Mouse (Mus musculus): Measurements from ENCODE around the gene Ern2.
A peak's percentile ranks its signal among the peaks of the same experiment; 100 is the strongest.

The Ern2 gene

DNA sequence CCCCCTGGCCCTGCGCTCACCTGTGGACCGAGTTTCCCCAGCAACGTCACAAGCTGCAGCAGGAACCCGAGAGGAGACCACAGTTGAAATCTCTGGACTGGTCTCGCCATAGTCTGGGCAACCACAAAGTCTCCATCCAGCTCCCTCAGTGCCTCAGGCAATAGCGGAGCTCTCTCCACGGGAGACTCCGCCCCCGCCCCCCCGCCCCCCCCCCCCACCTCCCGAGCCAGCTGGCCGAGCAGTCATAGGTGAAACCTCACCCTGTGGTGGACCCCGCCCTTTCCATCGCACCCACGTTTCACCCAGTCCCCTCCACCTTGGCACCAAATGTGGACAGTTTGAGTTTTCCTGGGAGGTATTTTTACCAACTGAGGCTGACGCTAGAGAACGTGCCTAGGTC, at the start of gene Ern2:
Gene Ern2 (minus strand): TSS at position 165 of the 400 bp plus-strand sequence.
- DNase-seq (ENCODE audit: low read depth, low spot score), result no peak

- no peak for DNase-seq (ENCODE audit: low read depth, low spot score)
Observed at GRCm38 (mm10) chr7:122230866-122231265, 44.9 kb upstream of the Ern2 start.

DNA sequence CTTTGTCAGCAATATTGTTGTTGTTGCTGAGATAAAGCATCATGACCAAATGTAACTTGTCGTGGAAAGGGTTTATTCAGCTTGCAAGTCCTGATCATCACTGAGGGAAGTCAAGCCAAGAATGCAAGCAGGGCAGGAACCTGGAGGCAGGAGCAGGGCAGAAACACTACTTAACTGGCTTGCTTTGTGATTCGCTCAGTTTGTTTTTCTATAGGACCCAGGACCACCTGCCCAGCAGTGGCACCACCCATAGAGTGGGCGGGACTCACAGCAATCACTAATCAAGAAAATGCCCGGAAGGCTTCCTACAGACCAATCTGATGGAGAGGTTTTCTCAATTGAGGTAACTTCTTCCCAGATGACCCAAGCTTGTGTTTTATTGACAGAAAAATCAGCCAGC, 43.9 kb upstream of the Ern2 start:
- DNase-seq (ENCODE audit: low read depth, low spot score), result no peak

- DNase-seq (ENCODE audit: low read depth, low spot score), result no peak
Observed at GRCm38 (mm10) chr7:122229306-122229705, 43.3 kb upstream of the Ern2 start.

DNA sequence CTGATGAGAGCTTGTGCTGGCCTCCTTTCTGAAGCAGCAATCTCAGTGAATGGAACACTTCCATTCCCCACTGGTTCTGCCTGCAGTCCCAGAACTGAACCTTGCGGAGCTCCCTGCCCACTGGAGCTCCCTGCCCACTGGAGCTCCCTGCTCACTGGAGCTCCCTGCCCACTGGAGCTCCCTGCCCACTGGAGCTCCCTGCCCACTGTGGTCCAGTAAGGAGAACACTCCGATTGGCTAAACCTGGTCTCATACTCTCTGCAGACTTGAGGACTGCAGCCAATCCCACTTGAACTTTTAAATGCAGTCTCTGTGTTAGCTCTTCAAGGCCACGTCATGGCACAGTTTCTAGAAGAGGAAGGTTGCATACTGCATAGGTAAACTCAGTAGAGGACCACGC, 40.7 kb upstream of the Ern2 start:
- DNase-seq (ENCODE audit: low read depth, low spot score), result no peak

- DNase-seq (ENCODE audit: low read depth, low spot score), result no peak
Observed at GRCm38 (mm10) chr7:122226020-122226742, 40.2 kb upstream of the Ern2 start.

- DNase-seq (ENCODE audit: low read depth, low spot score), result no peak
Observed at GRCm38 (mm10) chr7:122219315-122219801, 33.4 kb upstream of the Ern2 start, which contains the start of gene Chp2. TSS of gene Chp2 (plus strand) at chr7:122219496.

GRCm38 (mm10) chr7:122208276-122209021, 22.4 kb upstream of the Ern2 start:
- DNase-seq (ENCODE audit: low read depth, low spot score), result no peak

- DNase-seq (ENCODE audit: low read depth, low spot score), result no peak
Observed at GRCm38 (mm10) chr7:122206121-122206520, 20.1 kb upstream of the Ern2 start.

DNA sequence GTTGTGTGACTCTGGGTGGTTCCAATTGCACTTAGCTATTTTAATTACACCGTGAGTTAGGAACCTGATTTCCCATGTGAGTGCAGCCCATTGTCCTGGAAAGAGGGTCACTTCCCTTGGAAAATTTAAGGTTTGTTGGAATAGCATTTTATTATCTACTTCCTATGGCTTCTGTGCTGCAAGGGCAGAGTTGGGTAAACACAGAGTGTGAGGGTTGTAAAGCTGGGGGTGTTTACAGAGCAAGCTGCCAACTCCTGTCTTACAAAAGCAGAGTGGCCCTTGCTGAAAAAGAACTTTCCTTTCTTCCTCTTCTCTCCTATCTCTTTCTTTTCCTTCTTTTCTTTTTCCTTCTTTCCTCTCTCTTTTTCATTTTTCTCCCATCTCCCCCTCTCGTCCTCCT, 17.9 kb upstream of the Ern2 start:
- DNase-seq (ENCODE audit: low read depth, low spot score), result no peak

GRCm38 (mm10) chr7:122199296-122199695, 13.3 kb upstream of the Ern2 start:
- DNase-seq (ENCODE audit: low read depth, low spot score), result peak; percentile 33

GRCm38 (mm10) chr7:122197306-122197705, 11.3 kb upstream of the Ern2 start:
- peak; percentile 54 for DNase-seq (ENCODE audit: low read depth, low spot score)

GRCm38 (mm10) chr7:122196771-122197170, 10.8 kb upstream of the Ern2 start:
- DNase-seq (ENCODE audit: low read depth, low spot score), result no peak

GRCm38 (mm10) chr7:122193919-122194318, 7.9 kb upstream of the Ern2 start:
- DNase-seq (ENCODE audit: low read depth, low spot score), result no peak

- DNase-seq (ENCODE audit: low read depth, low spot score), result no peak
Observed at GRCm38 (mm10) chr7:122191097-122191496, 5.1 kb upstream of the Ern2 start.

- DNase-seq (ENCODE audit: low read depth, low spot score), result peak; percentile 36
Observed at GRCm38 (mm10) chr7:122189484-122189883, 3.5 kb upstream of the Ern2 start.

DNA sequence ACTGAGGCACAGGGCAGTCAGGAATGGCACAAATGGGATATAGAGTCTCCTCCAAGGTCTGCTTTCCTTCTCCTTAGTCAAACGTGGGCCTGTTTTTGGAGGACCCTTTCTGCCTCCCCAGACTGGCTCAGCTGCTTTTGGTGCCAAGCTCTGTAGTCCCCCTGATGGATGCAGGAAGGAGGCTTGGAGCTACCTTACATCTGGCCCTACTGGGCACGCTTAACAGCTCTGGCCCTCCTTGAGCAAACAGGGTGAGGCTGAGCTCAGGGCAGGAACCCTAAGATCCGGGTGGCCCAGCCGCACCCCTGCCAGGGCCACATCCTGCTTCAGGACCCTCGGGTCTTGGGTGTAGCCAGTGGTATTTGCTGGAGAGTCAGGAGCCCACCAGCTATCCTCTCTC, 1.4 kb downstream of the Ern2 start:
- no peak for DNase-seq (ENCODE audit: low read depth, low spot score)

DNA sequence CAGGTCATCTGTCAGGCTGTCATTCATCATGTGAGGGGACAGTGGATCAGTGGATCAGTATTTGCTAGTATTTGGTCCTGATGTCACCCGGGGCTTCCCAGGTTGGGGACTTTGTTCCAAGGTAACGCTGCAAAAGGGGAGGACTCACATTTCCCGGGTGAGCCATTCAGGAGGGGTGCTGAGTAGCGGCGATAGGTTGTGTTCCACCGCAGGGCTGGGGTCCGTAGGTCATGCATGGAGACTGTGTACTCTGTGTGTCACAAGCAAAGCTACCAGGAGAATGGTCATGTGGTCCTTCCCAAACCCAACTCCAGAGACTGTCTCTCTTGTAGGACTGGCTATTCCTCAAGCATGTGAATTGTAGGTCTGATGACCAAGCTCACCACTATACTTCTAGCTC, 5.3 kb downstream of the Ern2 start:
- no peak for DNase-seq (ENCODE audit: low read depth, low spot score)

DNA sequence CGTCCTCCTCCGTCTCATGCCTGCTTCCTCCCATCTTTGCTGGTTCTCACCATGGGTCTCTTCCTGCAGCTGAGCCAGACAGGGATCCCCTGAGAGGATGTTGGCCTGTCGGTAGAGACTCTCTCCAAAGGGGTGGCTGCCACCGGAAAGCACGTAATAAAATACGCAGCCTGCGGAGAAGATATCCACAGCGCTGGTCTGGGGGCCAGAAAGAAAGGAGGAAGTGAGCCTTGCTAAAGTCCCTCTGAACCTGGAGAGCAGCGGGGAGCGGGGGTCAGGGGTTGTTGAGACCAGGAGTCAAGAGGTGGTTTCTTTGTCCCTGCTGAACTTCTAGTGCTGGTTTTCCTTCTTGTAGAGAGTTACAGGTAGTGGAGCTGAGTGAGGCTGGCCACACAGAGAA, 14.4 kb downstream of the Ern2 start:
- DNase-seq (ENCODE audit: low read depth, low spot score), result no peak

GRCm38 (mm10) chr7:122170705-122171104, 15.3 kb downstream of the Ern2 start:
- no peak for DNase-seq (ENCODE audit: low read depth, low spot score)

DNA sequence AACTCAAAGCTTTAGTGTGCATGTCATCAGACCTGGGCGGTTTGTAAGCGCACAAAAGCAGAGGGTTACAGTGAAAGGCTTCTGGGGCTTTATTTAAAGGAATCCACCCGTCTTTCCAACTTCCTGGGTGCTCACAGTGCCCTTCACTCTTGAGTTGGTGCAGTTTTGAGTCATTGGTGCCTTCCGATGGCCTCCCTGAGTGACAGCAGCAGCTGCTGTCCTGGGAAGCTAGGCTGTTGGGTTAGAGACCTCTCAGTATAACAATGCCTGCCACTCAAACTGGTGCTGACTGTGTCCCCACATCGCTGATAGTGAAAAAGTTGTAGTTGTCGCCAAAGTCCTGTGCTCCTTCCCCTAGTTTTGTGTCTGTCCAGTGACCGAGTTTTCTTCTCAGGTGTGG, 18.8 kb downstream of the Ern2 start:
- no peak for DNase-seq (ENCODE audit: low read depth, low spot score)

DNA sequence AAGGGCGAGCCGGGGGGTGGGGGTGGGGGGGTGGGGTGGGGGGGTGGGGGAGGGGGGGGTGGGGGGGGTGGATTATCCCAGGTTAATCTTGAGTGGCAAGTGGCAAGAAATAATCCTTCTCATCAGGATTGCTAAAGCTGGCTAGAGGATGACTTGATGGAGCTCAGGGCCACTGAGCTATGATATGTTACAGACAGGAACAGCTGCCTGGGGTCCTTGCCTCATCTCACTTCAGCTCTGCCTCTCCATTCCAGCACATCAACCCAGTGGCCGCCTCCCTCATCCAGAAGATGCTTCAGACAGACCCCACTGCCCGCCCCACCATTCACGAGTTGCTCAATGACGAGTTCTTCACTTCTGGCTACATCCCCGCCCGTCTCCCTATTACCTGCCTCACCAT, 22.2 kb downstream of the Ern2 start:
- DNase-seq (ENCODE audit: low read depth, low spot score), result no peak

DNA sequence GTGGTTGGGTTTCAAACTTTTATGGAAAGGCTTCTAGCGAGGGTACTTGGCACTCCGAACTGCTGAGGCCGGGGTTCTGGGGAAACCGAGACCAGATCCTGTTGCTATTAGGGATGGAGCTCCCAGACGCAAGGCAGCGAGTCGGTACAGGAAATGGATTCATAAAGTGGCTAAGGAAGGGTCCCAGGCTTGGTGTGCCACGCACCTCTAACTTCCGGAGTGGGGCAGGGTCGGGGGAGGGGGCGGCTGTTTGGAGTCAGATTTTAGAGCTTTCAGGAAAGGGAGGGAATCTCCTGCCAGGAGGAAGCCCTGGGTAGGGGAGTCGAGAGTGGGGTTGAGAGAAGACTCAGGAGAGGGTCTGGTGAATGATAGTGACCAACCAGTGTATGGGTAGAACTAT, 26.0 kb downstream of the Ern2 start:
- DNase-seq (ENCODE audit: low read depth, low spot score), result no peak
